Mouse (Mus musculus) hindbrain, embryonic 12.5 days (tissue): ENCODE data around the gene Klhl29. TPM values are rescaled to one million over a fixed set of nuclear protein-coding genes. Genes with fewer than 3 reads are reported as not detected.

Source experiments
- ATAC-seq: fragments of 200-750 bp; cut with Nextera tagmentation; 2 replicates; pipeline ENCODE4 v1.8.0; 2017; ENCODE audit warnings: moderate TSS enrichment; ENCODE audit not compliant: low FRiP score
- H3K27ac ChIP-seq: fragments of 300-500 bp; sonication (generic); 2 replicates; pipeline ENCODE4 v1.5.1; 2016; ENCODE audit warnings: mild to moderate bottlenecking
- H3K27me3 ChIP-seq: fragments of 300-500 bp; sonication (generic); 2 replicates; pipeline ENCODE4 v1.6.1; 2016; ENCODE audit warnings: mild to moderate bottlenecking
- H3K36me3 ChIP-seq: fragments of 300-500 bp; sonication (generic); 2 replicates; pipeline ENCODE4 v1.6.1; 2016; ENCODE audit warnings: mild to moderate bottlenecking
- H3K4me1 ChIP-seq: fragments of 300-500 bp; sonication (generic); 2 replicates; pipeline ENCODE4 v1.6.1; 2016
- H3K4me2 ChIP-seq: fragments of 300-500 bp; sonication (generic); replicated peaks from 2 replicates; pipeline ENCODE4 v1.6.1; 2016; ENCODE audit warnings: mild to moderate bottlenecking
- H3K4me3 ChIP-seq: fragments of 300-500 bp; sonication (generic); 2 replicates; pipeline ENCODE4 v1.5.1; 2016; ENCODE audit warnings: mild to moderate bottlenecking
- H3K9ac ChIP-seq: fragments of 300-500 bp; sonication (generic); 2 replicates; pipeline ENCODE4 v1.6.1; 2016; ENCODE audit warnings: mild to moderate bottlenecking, moderate library complexity
- H3K9me3 ChIP-seq: fragments of 300-500 bp; sonication (generic); replicated peaks from 2 replicates; pipeline ENCODE4 v1.6.1; 2016; ENCODE audit warnings: mild to moderate bottlenecking
- WGBS: fragments of 180-500 bp; shearing (Covaris S2); methylation state at CpG from one replicate; pipeline ENCODE4 v1.1.7; 2016; 5-methylcytosine and 5-hydroxymethylcytosine counted together
- polyA plus RNA-seq: library from polyadenylated mRNA; unstranded; fragments of >200 nt; fragmentation: Nextera tagmentation; extraction: Ambion mirVana; gene quantifications from 2 replicates; pipeline ENCODE4 v1.2.1, GENCODE M21; 2016

Gene Klhl29
- polyA plus RNA-seq, 1 experiment from 2014 or later = 4.2 TPM

DNA sequence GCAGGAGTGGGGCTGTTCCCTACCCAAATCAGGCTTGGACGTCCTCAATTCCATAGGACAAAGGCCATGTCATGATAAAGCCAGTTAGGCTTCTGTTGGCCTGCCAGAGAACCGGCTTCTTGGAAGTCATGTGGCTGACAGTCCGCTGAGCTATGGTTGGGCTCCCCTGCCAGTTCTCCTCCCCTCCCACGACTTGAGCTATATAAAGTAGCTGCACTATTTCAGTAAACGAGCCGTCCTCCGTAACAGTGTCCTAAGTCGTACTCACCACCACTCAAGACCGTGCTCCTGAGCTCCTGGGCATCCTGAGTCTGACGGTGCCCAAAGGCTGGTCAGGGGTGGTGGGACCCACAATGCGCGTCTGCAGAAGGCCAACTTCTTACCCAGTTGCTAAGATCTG is 302.3 kb downstream of the Klhl29 start:
- H3K36me3 ChIP-seq = no peaks in the 10 kb centered on the region
- no peaks in the 10 kb centered on the region for H3K9me3 ChIP-seq
- no peak overlapping the region for H3K9ac ChIP-seq
- H3K4me3 ChIP-seq = no peak overlapping the region
- H3K27me3 ChIP-seq = no peaks in the 10 kb centered on the region
- H3K4me1 ChIP-seq = no peaks in the 10 kb centered on the region
- no peak for ATAC-seq
- no peak overlapping the region for H3K4me2 ChIP-seq
- WGBS = 92% methylated on average over 12 of the region's 12 CpGs
- no peak overlapping the region for H3K27ac ChIP-seq

DNA sequence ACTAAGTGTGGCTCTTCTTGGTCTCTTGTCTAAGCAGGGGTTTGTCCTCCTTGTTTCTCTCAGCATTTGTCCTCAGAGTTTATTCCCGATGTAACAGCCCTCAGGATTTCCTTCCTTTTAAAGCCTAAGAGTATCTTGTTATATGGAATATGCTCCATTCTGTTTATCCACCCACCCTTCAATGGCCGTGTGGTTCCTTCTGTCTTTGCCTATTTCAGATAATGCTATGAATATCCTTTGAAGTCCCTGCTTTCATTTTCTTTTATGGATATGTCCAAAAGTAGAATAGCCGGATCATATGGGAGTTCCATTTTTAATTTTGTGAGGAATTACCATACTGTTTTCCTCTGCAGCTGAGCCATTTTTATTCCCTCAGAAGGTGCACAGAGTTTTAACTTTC is 305.4 kb downstream of the Klhl29 start:
- no peaks in the 10 kb centered on the region for H3K27me3 ChIP-seq
- H3K4me2 ChIP-seq = no peak overlapping the region
- H3K9ac ChIP-seq = no peak overlapping the region
- H3K4me3 ChIP-seq = no peak overlapping the region
- 88% methylated on average over 3 of the region's 3 CpGs for WGBS
- no peaks in the 10 kb centered on the region for H3K4me1 ChIP-seq
- H3K27ac ChIP-seq = no peak overlapping the region
- no peak for ATAC-seq
- H3K36me3 ChIP-seq = no peaks in the 10 kb centered on the region
- H3K9me3 ChIP-seq = no peaks in the 10 kb centered on the region

DNA sequence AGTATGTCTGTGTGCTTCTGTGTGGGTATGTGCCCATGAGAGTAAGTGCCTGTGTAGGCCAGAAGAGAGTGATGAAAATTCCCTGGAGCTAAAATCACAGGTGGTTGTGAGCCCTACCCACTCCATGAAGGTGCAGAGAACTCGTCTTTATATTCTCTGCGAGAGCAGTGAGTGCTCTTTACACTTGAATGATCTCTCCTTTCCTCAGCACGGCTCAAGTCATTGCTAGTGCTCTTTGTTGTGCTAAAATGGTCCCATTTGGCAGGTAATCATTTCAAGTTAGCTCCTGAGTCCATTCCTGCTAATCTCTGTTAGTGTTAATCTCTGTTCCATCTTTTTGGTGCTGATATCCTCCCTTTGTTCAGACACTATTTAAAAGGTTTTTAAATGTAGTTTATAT is 307.9 kb downstream of the Klhl29 start:
- 53% methylated on average over 3 of the region's 3 CpGs for WGBS
- no peak overlapping the region for H3K9ac ChIP-seq
- H3K36me3 ChIP-seq = no peaks in the 10 kb centered on the region
- H3K9me3 ChIP-seq = no peaks in the 10 kb centered on the region
- no peak for ATAC-seq
- H3K4me1 ChIP-seq = no peaks in the 10 kb centered on the region
- no peak overlapping the region for H3K27ac ChIP-seq
- no peak overlapping the region for H3K4me2 ChIP-seq
- H3K4me3 ChIP-seq = no peak overlapping the region
- no peaks in the 10 kb centered on the region for H3K27me3 ChIP-seq

DNA sequence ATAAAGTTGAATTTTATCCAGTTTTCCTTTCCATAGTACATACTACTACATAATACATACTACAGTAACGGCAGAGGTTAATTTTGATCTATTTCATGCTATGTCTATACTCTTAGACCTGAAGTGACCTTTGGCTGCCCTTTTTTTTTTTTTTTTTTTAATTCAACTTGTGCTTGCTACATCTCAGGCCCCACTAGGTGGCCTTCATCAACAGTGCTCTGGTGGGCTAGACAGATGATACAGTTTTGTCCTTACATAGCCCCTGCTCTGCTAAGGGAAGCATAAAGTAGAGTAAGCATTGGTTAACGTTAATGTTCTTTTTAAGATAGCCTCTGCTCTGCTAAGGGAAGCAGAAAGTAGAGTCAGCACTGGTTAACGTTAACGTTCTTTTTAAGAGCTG is 327.4 kb downstream of the Klhl29 start:
- H3K4me1 ChIP-seq = no peaks in the 10 kb centered on the region
- H3K9me3 ChIP-seq = peaks cover 23% of the 10 kb centered on the region
- H3K4me2 ChIP-seq = no peak overlapping the region
- H3K9ac ChIP-seq = no peak overlapping the region
- H3K27me3 ChIP-seq = no peaks in the 10 kb centered on the region
- ATAC-seq = no peak
- no peak overlapping the region for H3K4me3 ChIP-seq
- no peak overlapping the region for H3K27ac ChIP-seq
- peaks cover 8% of the 10 kb centered on the region for H3K36me3 ChIP-seq
- WGBS = 95% methylated on average over 4 of the region's 4 CpGs

DNA sequence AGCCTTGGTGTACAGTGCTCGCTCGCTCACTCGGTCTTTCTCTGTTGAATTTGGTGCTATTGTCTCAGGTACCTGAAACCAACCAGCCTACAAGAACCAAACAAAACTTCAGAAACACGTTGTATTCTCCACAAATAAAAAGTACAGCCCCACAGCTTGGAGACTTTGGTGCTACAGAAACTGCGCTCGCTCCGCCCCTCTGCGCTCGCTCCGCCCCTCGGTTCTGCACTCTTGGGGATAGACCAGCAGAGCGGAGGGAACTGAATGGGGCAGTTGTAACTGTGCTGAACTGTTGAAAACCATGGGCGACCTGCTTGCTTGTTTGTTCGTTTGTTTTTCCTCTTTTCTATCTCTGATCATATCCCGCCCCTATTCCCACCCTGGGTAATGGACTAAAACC is 331.3 kb downstream of the Klhl29 start:
- Histone ChIP-seq H3K9ac (no peak overlapping the region), H3K4me1 (no peaks in the 10 kb centered on the region), H3K9me3 (no peaks in the 10 kb centered on the region), H3K27me3 (no peaks in the 10 kb centered on the region), H3K36me3 (peaks cover 17% of the 10 kb centered on the region), H3K4me2 (no peak overlapping the region), H3K4me3 (no peak overlapping the region), H3K27ac (no peak overlapping the region)
- 90% methylated on average over 15 of the region's 15 CpGs for WGBS
- ATAC-seq = no peak

DNA sequence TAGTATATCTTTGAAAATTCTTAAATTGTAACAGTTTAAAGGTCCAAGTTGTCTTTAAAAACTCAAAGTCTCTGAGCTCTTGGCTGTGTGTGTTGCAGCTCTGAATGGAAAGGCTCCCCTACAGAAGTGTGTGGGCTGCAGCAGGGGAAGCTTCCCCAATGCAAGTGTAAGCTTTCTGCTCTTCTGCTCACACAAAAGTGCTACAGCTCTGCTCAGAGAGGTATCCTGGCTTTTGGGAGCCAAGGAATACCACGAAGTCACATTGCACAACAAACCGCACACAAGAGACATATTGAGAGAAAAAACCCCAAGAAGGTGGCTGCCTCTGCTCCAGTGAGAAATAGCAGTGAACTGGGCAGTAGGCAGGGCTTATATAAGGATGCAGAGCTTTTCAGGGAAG is 337.5 kb downstream of the Klhl29 start:
- no peak overlapping the region for H3K4me2 ChIP-seq
- H3K36me3 ChIP-seq = peaks cover 44% of the 10 kb centered on the region
- no peak overlapping the region for H3K9ac ChIP-seq
- 95% methylated on average over 2 of the region's 2 CpGs for WGBS
- no peak overlapping the region for H3K27ac ChIP-seq
- no peak overlapping the region for H3K4me3 ChIP-seq
- ATAC-seq = no peak
- H3K4me1 ChIP-seq = no peaks in the 10 kb centered on the region
- H3K27me3 ChIP-seq = no peaks in the 10 kb centered on the region
- H3K9me3 ChIP-seq = no peaks in the 10 kb centered on the region

DNA sequence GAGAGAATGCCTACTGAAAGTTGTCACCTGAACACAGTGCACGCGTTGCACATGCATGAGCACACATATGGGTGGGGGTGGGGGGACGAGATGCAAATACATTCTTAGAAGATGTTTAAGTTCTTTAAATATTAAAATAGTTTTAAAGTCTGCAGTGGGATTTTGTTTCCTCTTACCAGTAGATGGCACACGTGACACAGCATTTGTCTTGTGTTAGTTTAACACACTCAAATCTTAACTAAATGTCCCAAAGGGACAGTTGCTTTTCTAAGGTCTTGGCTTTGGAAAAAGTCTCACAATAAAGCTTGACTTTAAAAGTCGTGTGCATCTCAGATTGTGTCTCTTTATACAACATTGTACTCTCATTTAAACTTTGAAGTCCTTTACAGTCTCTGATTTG is 346.4 kb downstream of the Klhl29 start:
- H3K9ac ChIP-seq = no peak overlapping the region
- no peaks in the 10 kb centered on the region for H3K9me3 ChIP-seq
- H3K4me1 ChIP-seq = no peaks in the 10 kb centered on the region
- no peak overlapping the region for H3K4me3 ChIP-seq
- no peak overlapping the region for H3K27ac ChIP-seq
- no peaks in the 10 kb centered on the region for H3K27me3 ChIP-seq
- H3K36me3 ChIP-seq = peaks cover 41% of the 10 kb centered on the region
- 87% methylated on average over 5 of the region's 5 CpGs for WGBS
- H3K4me2 ChIP-seq = no peak overlapping the region
- no peak for ATAC-seq
